Mouse (Mus musculus) liver, embryonic 15.5 days (tissue): ENCODE measurements at regions not wholly inside any gene's neighbourhood (a gene's known extent, or its start where the extent isn't known, plus 50 kb on each side); places are given as distances from the start of the nearest gene placed in this dataset.

ENCODE experiments used
- ATAC-seq: fragments of 200-750 bp; cut with Nextera tagmentation; 2 replicates; pipeline ENCODE4 v1.8.0; 2017; ENCODE audit warnings: moderate number of reproducible peaks, mild to moderate bottlenecking, moderate library complexity; ENCODE audit not compliant: insufficient read depth
- H3K27ac ChIP-seq: fragments of 300-500 bp; sonication (generic); replicated peaks from 2 replicates; pipeline ENCODE4 v1.5.1; 2015; ENCODE audit warnings: mild to moderate bottlenecking, inconsistent platforms
- H3K27me3 ChIP-seq: fragments of 300-500 bp; sonication (generic); 2 replicates; pipeline ENCODE4 v1.6.1; 2015; ENCODE audit warnings: mild to moderate bottlenecking, inconsistent platforms
- H3K36me3 ChIP-seq: fragments of 300-500 bp; sonication (generic); replicated peaks from 2 replicates; pipeline ENCODE4 v1.6.1; 2015; ENCODE audit warnings: moderate library complexity, mild to moderate bottlenecking, inconsistent platforms
- H3K4me1 ChIP-seq: fragments of 300-500 bp; sonication (generic); replicated peaks from 2 replicates; pipeline ENCODE4 v1.6.1; 2015; ENCODE audit warnings: inconsistent platforms
- H3K4me2 ChIP-seq: fragments of 300-500 bp; sonication (generic); 2 replicates; pipeline ENCODE4 v1.6.1; 2015; ENCODE audit warnings: moderate library complexity, mild to moderate bottlenecking, inconsistent platforms
- H3K4me3 ChIP-seq: fragments of 300-500 bp; sonication (generic); replicated peaks from 2 replicates; pipeline ENCODE4 v1.5.1; 2015; ENCODE audit warnings: mild to moderate bottlenecking, inconsistent platforms
- H3K9ac ChIP-seq: fragments of 300-500 bp; sonication (generic); 2 replicates; pipeline ENCODE4 v1.6.1; 2015; ENCODE audit warnings: moderate library complexity, mild to moderate bottlenecking, inconsistent platforms
- H3K9me3 ChIP-seq: fragments of 300-500 bp; sonication (generic); replicated peaks from 2 replicates; pipeline ENCODE4 v1.6.1; 2016; ENCODE audit warnings: inconsistent platforms
- WGBS: fragments of 180-500 bp; shearing (Covaris S2); methylation state at CpG from one replicate; pipeline ENCODE4 v1.1.7; 2015; ENCODE audit warnings: mixed read lengths; ENCODE audit not compliant: insufficient replicate concordance; 5-methylcytosine and 5-hydroxymethylcytosine counted together

GRCm38 (mm10) chr1:92730576-92730975 lies 81.9 kb upstream of the Otos start:
- 55% methylated on average over 6 of the region's 6 CpGs for WGBS
- Histone ChIP-seq H3K4me1 (no peaks in the 10 kb centered on the region), H3K9me3 (no peaks in the 10 kb centered on the region), H3K4me3 (no peak overlapping the region), H3K27me3 (no peaks in the 10 kb centered on the region), H3K36me3 (no peaks in the 10 kb centered on the region), H3K27ac (no peak overlapping the region), H3K9ac (no peak overlapping the region), H3K4me2 (no peak overlapping the region)
- no peak for ATAC-seq

DNA sequence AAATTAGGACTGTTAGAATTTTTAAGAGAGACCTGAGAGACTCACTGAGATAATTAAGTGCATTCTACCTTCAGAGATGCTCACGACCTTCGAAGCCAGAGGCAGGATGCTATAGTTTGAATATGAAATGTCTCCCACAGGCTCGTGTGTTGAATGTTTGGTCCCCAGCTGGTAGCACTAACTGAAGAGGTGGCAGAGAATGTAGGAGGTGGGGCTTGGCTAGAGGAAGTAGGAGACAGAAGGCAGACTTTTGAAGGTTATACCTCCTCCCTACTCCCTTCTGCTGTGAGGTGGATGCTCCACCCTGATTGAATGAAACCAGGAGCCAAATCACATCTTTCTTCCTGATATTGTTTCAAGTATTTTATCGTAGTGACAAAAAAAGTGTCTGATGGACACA lies 79.3 kb upstream of the Otos start:
- Histone ChIP-seq H3K4me3 (no peak overlapping the region), H3K9ac (no peak overlapping the region), H3K27ac (no peak overlapping the region), H3K27me3 (no peaks in the 10 kb centered on the region), H3K4me2 (no peak overlapping the region), H3K4me1 (no peaks in the 10 kb centered on the region), H3K36me3 (no peaks in the 10 kb centered on the region), H3K9me3 (no peaks in the 10 kb centered on the region)
- ATAC-seq = no peak
- 51% methylated on average over 4 of the region's 4 CpGs for WGBS

DNA sequence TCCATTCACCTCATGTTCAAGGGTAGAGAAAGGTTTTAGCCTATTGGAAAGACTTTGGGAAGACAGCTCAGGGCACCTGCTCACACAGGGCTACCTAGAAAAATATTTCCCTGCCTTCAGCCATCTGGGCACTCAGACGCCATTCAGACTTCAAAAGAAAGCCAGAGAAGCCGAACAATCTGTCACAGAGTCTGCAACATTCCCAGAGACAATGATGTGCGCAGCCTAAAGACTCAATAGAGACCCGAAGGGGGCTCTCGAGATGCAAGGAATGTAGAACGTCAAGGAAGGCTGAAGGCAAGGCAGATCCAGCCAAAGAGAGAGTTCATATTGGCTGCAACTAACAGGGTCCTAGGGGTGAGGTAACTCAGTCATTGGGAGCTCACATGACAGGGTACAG lies 78.7 kb upstream of the Otos start:
- WGBS = 63% methylated on average over 6 of the region's 6 CpGs
- no peak overlapping the region for H3K4me3 ChIP-seq
- ATAC-seq = no peak
- H3K27me3 ChIP-seq = no peaks in the 10 kb centered on the region
- no peaks in the 10 kb centered on the region for H3K4me1 ChIP-seq
- no peak overlapping the region for H3K4me2 ChIP-seq
- no peak overlapping the region for H3K27ac ChIP-seq
- no peaks in the 10 kb centered on the region for H3K36me3 ChIP-seq
- H3K9me3 ChIP-seq = no peaks in the 10 kb centered on the region
- H3K9ac ChIP-seq = no peak overlapping the region

DNA sequence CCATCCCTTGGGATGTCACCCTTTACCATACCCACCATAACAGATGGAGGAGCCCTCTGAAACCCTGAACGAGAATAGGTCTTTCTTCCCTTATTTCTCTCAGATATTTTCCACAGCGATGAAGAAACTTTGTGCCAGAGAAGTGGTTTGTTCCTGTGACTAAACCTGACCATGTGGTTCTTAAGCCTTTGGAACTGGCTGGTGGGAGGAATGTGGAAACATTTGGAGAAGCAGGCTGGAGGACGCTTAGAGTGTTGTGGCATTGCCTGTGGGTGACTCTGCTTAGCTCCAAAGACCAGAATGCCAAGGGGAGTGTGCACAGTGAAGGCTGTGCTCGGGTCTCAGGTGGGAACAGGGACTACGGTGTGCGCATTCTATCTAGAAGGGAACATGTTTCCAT lies 77.7 kb upstream of the Otos start:
- no peak overlapping the region for H3K4me3 ChIP-seq
- H3K36me3 ChIP-seq = no peaks in the 10 kb centered on the region
- 63% methylated on average over 6 of the region's 6 CpGs for WGBS
- no peak overlapping the region for H3K4me2 ChIP-seq
- no peaks in the 10 kb centered on the region for H3K4me1 ChIP-seq
- H3K9ac ChIP-seq = no peak overlapping the region
- no peak for ATAC-seq
- no peak overlapping the region for H3K27ac ChIP-seq
- no peaks in the 10 kb centered on the region for H3K27me3 ChIP-seq
- H3K9me3 ChIP-seq = no peaks in the 10 kb centered on the region

DNA sequence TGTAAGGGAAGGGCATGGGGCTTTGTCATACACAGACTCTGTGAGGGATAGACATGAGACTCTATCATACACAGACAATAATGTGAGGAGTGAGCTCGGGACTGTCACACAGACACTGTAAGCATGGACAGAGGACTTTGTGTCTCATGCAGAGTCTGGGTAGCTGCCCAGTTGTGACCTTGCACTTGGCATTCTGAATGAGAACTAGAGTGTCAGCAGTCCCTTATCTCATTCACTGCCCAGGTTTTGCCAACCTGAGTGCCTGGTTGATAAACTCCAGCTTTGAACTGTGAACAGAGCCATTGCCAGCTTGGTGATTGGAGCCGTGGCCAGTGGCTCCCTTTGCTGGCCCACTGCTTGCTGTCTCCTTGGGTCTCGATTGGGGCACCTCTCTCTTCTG lies 75.5 kb upstream of the Otos start:
- Histone ChIP-seq H3K9me3 (no peaks in the 10 kb centered on the region), H3K4me3 (no peak overlapping the region), H3K9ac (no peak overlapping the region), H3K4me2 (no peak overlapping the region), H3K27ac (no peak overlapping the region), H3K27me3 (no peaks in the 10 kb centered on the region), H3K36me3 (no peaks in the 10 kb centered on the region), H3K4me1 (no peaks in the 10 kb centered on the region)
- ATAC-seq = no peak
- WGBS = 51% methylated on average over 3 of the region's 3 CpGs

GRCm38 (mm10) chr1:92720567-92720966 lies 71.9 kb upstream of the Otos start:
- H3K36me3 ChIP-seq = no peaks in the 10 kb centered on the region
- H3K4me2 ChIP-seq = no peak overlapping the region
- no peak overlapping the region for H3K4me3 ChIP-seq
- 0 out of 2 replicates have a peak, but pooled peaks cover 4% of the 10 kb centered on the region for H3K27me3 ChIP-seq
- no peak overlapping the region for H3K27ac ChIP-seq
- no peaks in the 10 kb centered on the region for H3K9me3 ChIP-seq
- 59% methylated on average over 10 of the region's 10 CpGs for WGBS
- ATAC-seq = no peak
- no peaks in the 10 kb centered on the region for H3K4me1 ChIP-seq
- H3K9ac ChIP-seq = no peak overlapping the region

DNA sequence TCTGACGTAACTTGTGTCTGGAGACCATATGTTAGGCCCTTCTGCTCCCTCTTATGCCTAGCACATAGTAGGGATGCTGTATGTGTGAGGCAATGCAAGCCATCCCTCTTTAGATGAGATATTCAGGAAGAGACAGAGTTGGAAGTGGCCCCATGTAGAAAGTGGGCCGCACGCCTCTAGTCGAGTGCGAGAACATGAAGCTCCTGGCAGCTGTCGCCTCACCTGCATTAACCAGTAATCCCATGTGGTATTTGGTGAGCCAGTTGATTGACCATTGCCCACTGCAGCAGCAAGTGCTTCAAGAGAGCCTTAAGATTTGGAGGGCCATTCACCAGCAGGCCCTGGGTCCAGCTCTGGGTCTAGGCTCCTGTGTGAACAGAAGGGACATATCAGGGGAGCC lies 71.2 kb upstream of the Otos start:
- H3K4me2 ChIP-seq = no peak overlapping the region
- no peaks in the 10 kb centered on the region for H3K36me3 ChIP-seq
- no peak overlapping the region for H3K4me3 ChIP-seq
- H3K4me1 ChIP-seq = no peaks in the 10 kb centered on the region
- no peak for ATAC-seq
- no peaks in the 10 kb centered on the region for H3K9me3 ChIP-seq
- H3K27me3 ChIP-seq = 0 out of 2 replicates have a peak, but pooled peaks cover 4% of the 10 kb centered on the region
- no peak overlapping the region for H3K9ac ChIP-seq
- H3K27ac ChIP-seq = no peak overlapping the region
- WGBS = 84% methylated on average over 6 of the region's 6 CpGs

DNA sequence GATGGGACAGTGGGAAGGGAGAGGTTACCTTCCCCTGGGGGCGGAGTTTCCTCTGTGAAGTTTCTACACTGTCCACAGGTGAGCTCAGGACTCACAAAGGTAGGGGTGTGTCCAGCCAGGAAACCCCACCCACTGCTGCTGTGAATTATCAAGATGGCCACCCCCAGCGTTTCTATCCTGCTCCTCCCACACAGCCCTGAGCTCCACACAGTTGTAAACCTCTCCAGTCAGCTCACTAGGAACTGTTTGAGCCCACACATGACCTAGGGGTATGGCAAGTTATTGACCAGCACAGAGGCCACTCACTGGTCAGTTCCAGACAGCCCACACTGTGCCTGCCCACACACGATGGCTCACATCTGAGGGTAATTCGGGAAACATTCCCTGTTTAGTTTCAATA lies 69.5 kb upstream of the Otos start:
- Histone ChIP-seq H3K9me3 (no peaks in the 10 kb centered on the region), H3K27me3 (0 out of 2 replicates have a peak, but pooled peaks cover 4% of the 10 kb centered on the region), H3K4me2 (no peak overlapping the region), H3K36me3 (no peaks in the 10 kb centered on the region), H3K27ac (no peak overlapping the region), H3K4me1 (no peaks in the 10 kb centered on the region), H3K9ac (no peak overlapping the region), H3K4me3 (no peak overlapping the region)
- WGBS = 34% methylated on average over 4 of the region's 4 CpGs
- no peak for ATAC-seq

GRCm38 (mm10) chr1:92714725-92715324 lies 66.2 kb upstream of the Otos start:
- WGBS = 40% methylated on average over 9 of the region's 9 CpGs

GRCm38 (mm10) chr1:92712366-92712765 lies 63.7 kb upstream of the Otos start:
- Histone ChIP-seq H3K4me3 (no peak overlapping the region), H3K9me3 (no peaks in the 10 kb centered on the region), H3K27ac (no peak overlapping the region), H3K4me1 (0 out of 2 replicates have a peak, but pooled peaks cover 4% of the 10 kb centered on the region), H3K36me3 (no peaks in the 10 kb centered on the region), H3K9ac (no peak overlapping the region), H3K27me3 (0 out of 2 replicates have a peak, but pooled peaks cover 4% of the 10 kb centered on the region), H3K4me2 (no peak overlapping the region)
- WGBS = 56% methylated on average over 8 of the region's 8 CpGs
- no peak for ATAC-seq

More at GRCm38 (mm10) chr1:92714725-92715324, 66.2 kb upstream of the Otos start:
- Histone ChIP-seq H3K27ac (no peak overlapping the region), H3K9ac (no peak overlapping the region), H3K27me3 (0 out of 2 replicates have a peak, but pooled peaks cover 4% of the 10 kb centered on the region), H3K4me3 (no peak overlapping the region), H3K4me2 (no peak overlapping the region), H3K9me3 (no peaks in the 10 kb centered on the region), H3K36me3 (no peaks in the 10 kb centered on the region), H3K4me1 (no peaks in the 10 kb centered on the region)
- no peak for ATAC-seq

GRCm38 (mm10) chr1:92710321-92710839 lies 61.7 kb upstream of the Otos start:
- Histone ChIP-seq H3K9me3 (no peaks in the 10 kb centered on the region), H3K4me3 (no peak overlapping the region), H3K4me1 (0 out of 2 replicates have a peak, but pooled peaks cover 4% of the 10 kb centered on the region), H3K27ac (no peak overlapping the region), H3K27me3 (no peaks in the 10 kb centered on the region), H3K4me2 (no peak overlapping the region), H3K9ac (no peak overlapping the region), H3K36me3 (no peaks in the 10 kb centered on the region)
- no peak for ATAC-seq
- WGBS = 45% methylated on average over 2 of the region's 2 CpGs
